Mouse (Mus musculus): ENCODE results near the gene Aimp1. TPM values are rescaled to one million over a fixed set of nuclear protein-coding genes. Genes with fewer than 3 reads are reported as not detected.

Aimp1 gene
- polyA plus RNA-seq, 1 experiment from 2014 or later, result 70.6 TPM

- ATAC-seq (ENCODE audit: low FRiP score, low TSS enrichment), result no peak
- no peak overlapping the region for H3K4me2 ChIP-seq (replicated peaks; ENCODE audit: low read depth, low read length)
- no peaks in the 10 kb centered on the region for H3K27me3 ChIP-seq (ENCODE audit: insufficient read depth, low read length)
- H3K36me3 ChIP-seq (ENCODE audit: insufficient read depth, low read length), result no peaks in the 10 kb centered on the region
- H3K27ac ChIP-seq (ENCODE audit: low read length), result no peak overlapping the region
- H3K4me3 ChIP-seq (ENCODE audit: low read length), result no peak overlapping the region
- H3K4me1 ChIP-seq (ENCODE audit: insufficient read depth, low read length), result no peaks in the 10 kb centered on the region
- no peak overlapping the region for H3K9ac ChIP-seq (replicated peaks; ENCODE audit: low read length)
- no peaks in the 10 kb centered on the region for H3K9me3 ChIP-seq (ENCODE audit: low read length)
- WGBS, result 41% methylated on average over 8 of the region's 8 CpGs
Measured at GRCm38 (mm10) chr3:132628741-132629140, 55.4 kb downstream of the Aimp1 start.

Other genes with a start within 250 kb of the Aimp1 start
- 1.4 and 1.9 TPM in 2 replicates for gene Gimd1, start 54.5 kb downstream of the Aimp1 start, polyA plus RNA-seq (2015; fragmentation: Nextera tagmentation; extraction: Ambion mirVana)
- gene Tbck, start 226 bp downstream of the Aimp1 start, polyA plus RNA-seq (2015; fragmentation: Nextera tagmentation; extraction: Ambion mirVana), result 19.1 and 24.1 TPM in 2 replicates

Data from kidney, embryonic 16.5 days (tissue).